Mouse (Mus musculus): ENCODE measurements at regions not wholly inside any gene's neighbourhood (a gene's known extent, or its start where the extent isn't known, plus 50 kb on each side); places are given as distances from the start of the nearest gene placed in this dataset.
A peak's percentile ranks its signal among the peaks of the same experiment; 100 is the strongest.

DNA sequence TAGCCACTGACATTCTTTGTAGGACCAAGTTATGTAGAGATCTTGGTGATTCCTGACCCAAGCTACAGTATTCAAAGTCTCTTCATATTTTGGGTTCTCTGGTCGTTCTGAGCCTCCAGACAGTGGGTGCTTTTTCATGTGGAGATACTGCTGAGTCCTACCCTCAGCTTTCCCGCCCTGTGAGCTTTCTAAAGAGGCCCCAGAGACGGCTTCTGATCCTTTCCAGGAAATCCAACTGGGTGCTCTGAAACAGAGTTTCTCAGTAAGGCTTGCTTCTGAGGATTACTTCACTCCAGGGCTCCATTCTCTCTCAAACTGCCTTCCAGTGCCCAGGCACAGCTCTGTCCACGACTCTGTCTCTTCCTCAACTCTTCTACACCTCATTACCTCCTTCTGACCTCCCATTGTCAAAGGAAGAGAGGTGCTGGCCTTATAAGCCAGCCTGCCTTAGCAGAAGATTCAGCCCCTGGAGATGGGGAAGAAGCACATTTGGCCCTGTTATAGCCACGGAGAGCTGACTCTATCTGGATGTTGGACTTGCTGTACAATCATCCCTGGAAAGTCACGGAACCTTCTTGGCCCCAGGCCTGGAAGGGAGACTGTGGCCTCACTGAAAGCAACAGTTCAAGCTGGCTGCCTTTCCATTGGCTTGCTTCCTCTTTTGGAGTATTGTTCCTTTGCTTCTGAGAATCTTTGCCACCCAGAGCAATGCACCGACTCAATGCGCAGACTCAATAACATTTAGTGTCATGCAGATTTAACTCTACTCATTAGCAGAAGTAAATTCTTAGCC lies 1306.9 kb upstream of the A1bg start:
- peak; percentile 97 for DNase-seq

GRCm38 (mm10) chr15:62229023-62229422 lies 1306.2 kb upstream of the A1bg start:
- peak; percentile 53 for DNase-seq

DNA sequence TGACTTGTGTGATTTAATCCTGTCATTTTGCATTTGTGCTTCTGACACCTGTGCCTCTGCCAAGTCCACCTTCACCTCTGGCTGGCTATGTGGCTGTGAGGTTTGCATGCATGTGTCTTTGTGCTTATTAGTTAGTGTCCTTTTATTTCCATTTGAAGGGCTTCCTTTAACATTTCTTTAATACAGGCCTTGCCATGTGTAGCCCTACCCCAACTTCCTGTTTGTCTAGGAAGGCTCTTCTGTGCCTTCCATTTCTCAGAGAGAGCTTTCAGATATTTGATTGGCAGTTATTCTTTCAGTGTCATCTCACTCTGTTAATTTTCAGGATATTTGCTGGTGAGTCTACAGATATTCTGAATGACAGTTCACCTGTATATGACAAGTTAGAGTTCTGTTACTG lies 1302.0 kb upstream of the A1bg start:
- DNase-seq = peak; percentile 86

DNA sequence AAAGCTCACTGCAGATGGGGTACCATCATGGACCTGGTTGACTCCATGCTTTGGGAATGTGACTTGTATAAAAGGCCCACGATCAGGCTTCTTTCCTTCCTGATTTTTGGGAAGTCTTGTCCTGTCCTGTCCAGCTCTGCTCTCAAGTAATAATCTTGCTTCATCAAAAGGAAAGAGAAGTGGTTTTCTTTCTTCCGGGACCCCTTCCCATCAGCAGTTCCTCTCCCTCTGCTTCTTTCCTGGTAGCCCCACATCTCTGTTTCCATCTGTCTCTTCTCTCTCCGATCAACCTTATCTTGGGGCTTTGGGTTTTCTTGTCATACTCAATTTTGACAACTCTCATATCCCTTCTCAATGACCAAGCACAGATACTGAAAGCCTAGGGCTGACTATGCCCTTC lies 1301.4 kb upstream of the A1bg start:
- DNase-seq = peak; percentile 67

DNA sequence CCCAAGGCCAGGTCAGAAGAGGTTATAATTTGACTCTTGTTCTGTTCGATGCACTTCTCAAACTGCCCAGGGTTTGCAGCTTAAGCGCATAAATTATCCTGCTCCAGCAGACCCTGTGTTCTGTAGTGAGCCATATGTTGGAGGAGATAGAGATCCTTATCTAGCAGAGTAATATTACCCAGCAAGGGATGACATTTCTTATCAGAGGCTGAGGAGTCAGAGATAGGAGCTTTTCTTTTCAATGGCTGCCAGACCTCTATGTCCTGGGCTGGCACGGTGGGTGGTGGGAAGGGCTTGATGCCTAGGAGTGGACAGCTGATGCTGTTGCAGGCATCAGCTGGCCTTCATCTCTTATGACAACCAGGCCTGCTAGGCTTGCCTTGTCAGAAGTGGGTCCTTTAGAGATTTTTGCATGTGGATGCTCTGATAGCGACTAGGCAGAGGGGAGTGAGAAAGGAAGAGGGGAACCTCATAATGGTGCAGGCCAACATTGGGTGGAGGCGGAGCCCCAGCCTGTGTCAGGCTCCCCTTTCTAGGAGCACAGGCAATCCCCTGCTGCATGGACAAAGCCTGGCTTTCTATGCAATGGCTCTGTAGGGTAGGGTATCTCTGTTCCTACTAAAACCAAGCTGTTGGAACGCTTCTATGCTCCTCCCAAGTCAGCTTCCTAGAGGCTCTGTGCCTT lies 1300.5 kb upstream of the A1bg start:
- peak; percentile 50 for DNase-seq

- peak; percentile 54 for DNase-seq
Observed at GRCm38 (mm10) chr15:62222731-62223130, 1299.9 kb upstream of the A1bg start.

DNA sequence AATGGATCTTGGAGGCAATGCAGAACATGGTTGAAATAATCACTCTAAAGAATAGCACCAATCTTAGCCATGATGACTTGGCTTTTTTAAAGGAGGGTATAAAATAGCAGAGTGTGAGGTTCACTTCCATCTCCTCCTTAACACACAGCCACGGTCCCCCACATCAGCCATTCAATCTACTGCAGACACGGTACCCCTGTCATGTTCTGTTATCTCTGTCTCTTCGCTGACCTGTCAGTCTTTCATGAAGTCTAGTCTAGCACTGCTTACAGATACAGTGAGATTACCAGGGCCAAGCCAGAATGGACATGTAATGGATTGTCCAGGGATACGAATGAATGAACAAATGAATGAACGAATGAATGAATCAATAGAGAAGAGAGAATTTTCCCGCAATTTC lies 1299.4 kb upstream of the A1bg start:
- DNase-seq = peak; percentile 41

DNA sequence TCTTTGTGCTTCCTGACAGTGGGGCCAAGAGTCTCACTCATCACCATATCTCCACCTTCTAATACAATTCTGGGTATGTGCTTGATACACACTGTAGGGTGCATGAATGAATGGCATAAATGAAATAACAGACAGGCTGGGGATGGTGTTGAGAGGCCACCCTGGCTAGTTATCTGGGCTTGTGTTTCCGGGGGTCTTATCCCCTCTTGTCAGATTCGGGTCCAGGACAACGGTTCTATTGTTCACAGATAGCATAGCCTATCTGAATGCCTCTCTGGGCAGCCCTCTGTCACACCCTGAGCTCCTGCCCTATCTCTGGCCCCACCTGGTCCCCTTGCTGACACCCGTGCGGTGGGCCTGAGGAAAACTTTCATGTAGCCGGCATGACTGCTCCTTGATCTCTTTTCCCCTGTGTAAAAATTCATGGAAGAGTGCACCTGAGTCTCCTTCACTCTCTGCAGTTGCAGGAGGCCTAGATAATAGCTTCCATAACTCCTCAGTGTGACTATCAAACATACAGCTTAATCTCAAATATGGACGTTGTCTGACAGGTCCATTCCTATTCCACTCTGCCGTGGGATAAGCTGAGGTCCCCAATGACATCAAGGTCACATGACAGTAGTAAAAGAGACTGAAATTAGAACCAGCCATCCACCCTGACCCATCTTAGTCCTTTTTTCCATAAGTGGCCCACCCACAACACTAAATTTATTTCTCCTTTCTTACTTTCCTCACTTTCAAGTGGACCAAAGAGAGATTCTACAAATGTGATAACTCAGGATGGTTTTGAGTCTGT lies 1298.4 kb upstream of the A1bg start:
- peak; percentile 64 for DNase-seq

DNA sequence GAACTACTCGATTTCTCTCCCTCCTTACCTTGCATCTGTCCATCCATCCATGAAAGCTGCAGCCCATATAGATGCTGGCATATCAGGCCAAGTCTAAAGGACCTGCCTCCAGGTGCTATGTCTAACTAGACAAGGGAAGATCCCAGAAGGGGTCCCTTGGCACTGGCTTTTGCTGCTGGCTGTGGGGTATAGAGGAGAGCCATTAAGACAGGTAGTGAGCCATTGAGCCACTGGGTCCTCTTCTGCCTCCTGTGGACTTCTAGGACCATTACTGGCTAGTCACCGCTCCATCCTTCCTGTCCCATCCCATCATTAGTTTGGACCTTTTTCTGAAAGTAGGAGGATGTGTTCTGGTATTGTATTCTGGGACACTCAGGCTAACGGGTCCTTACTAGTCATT lies 1297.8 kb upstream of the A1bg start:
- peak; percentile 71 for DNase-seq

DNA sequence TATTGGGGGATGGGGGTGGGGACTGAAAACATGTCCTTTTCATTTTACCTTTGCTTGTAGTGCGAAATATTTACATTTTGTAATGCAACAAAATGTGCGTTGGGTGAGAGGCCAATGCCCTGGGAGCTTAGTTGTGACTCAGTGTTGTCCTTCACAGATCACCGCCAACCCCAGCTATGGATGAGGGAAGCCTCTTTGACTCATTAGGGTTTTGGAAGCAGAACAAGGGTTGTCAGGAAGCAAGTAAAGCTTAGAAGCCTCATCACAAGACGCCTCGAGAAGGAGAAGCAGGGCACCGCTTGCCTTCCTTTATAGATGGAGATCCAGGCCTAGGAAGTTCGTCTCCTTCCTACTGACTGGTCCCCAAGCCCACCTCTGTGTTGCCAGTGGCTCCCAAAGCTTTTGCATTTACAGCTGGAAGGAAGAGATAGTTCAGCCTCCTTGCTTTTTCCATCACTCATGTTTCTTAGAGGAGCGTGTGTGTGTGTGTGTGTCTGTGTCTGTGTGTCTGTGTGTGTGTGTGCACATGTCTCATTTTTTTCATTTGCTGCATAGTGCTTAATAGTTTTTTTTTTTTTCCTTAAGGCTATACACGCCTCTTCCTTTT lies 1297.2 kb upstream of the A1bg start:
- DNase-seq = peak; percentile 61

- DNase-seq = peak; percentile 93
Observed at GRCm38 (mm10) chr15:62218346-62219080, 1295.7 kb upstream of the A1bg start.

DNA sequence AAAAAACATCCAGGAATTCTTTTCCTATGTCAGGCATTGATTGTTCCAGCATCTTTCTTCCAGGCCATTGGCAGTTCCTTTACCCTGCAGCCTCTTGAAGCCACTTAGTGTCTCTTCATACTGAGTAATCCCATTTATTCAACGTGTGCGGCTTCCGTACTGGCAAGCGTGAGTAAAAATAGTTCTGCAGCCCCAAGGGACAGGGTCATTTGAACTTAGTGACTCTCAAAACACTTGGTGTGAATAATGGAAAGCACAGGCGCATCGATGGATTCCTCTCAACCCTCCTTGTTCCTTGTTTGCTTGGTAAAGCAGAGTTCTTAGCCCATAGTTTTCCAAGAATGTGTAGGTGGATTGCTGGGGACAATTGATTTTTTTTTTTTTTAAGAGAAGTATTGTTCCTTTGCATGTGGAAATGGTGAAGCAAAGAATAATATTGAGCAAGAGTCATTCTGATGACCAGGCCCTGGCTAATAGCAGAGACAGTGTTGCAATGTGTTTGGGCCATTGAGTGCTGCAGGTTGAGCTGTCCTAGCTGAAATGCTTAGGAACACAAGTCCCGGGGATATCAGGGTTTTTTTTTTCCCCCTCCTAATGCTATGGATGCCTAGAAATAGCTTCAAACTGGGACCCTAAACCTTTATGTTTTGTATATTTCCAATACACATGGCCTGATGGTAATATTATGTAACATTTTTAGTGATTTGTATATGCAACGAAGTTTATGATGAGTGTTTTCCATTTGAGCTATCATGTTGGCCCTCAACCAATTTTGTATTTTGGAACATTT lies 1294.1 kb upstream of the A1bg start:
- DNase-seq = peak; percentile 96

DNA sequence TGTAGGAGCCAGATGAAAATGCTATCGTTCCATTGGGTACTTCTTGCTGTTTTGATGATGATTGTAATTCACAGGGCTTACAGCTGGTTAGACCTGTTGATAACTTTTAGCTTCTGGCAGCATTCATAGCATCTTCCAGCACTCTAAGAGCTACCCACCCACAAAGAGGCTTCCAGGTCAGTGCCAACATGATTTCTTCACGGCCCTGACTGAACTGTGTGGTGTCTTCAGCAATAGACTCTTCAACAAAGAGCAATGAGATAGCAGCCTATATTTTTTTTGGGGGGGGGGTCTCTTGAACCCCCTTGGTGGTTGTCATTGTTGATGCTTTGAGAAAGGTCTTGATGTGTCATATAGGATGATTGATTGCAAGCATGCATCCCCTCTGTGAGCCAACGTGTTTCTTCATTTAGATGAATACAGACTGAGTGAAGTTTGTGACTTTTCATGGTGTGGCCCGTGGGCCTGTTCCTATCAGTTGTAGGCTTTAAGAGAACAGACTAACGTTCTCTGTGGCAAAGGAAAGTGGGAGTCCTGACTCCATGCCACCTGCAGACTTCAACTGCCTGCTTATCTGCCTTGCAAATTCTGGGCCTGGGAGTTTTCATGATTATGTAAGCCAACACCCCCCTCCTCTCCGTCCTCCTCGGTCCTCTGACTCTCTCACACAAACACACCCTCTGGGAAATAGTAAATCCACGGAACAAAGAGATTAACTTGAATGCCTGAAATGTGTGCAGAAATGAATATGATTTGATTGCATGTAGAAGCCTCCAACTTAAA lies 1293.0 kb upstream of the A1bg start:
- no peak for DNase-seq

DNA sequence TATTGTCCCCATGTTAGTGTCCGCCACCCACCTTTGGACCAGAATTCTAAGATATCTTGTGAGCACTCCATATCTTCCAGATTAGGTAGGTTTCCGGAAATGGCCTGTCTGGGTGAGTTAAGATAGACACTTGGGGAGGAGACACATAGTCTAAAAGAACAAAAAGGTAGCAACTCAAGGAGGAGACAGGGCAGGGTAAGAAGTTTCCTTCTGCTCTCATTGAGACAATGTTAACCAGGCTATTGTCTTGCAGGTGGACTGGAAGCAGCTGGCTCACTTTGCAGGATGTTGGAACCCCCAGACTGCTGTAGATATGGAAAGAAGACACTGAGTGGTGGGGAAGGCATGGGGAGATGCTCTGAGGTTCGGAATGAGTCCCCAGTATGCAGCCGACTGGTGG lies 1291.5 kb upstream of the A1bg start:
- no peak for DNase-seq

DNA sequence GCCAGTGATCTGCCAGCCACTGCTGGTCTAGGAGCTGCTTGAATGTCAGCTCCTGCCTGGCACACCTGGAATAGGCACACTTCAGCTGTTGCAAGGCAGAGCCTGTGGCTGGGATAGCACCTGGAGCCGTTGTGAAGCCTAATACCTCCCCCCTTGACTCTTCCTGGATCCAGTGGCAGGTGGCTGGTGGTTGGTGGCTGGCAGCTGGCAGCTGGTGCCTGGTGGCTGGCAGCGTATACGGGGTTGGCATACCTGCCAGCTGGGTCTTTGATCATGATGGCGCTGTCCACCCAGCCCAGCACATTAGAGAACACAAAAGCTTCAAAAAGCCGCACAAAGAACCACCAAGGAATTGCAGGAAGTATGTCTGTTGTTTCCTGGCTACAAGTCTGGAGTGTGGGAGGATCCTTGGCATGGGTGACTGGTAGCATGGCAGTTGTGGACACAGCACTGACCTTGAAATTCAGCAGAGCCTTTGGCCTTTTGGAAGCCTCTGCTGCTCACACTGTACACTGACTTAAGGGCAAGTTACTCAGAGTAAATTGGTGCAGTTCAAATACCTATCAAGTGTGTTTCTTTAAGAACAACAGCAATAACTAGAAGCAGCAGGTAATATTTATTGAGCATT lies 1289.6 kb upstream of the A1bg start:
- DNase-seq = peak; percentile 93

DNA sequence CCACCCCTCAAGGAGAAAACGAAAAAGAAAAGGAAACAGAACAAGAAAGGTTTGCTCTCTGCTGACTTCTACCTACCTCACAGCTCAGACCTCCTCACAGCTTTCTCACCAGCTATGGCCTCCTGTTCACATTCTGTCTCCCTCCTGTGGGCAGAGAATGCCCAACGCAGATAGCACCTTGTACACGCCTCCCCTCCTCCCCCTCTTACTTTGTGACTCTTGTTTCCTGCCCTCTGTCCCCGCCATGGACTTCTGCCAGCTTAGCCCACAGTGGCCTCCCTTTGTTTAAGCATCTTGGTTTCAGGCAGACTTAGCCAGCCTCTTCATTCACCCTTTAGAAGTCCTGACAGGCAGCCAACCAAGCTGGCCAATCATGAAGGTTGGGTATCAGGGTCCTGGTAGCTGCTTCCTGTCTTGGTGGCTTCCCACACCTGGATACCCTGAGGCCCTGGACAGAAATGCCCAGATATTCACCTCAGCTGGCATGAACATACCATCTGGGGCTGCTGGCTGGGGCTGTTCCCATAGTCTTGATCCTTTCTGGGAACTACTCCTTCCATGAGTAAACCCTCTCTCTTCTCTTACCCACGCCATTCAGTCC lies 1287.2 kb upstream of the A1bg start:
- peak; percentile 85 for DNase-seq

DNA sequence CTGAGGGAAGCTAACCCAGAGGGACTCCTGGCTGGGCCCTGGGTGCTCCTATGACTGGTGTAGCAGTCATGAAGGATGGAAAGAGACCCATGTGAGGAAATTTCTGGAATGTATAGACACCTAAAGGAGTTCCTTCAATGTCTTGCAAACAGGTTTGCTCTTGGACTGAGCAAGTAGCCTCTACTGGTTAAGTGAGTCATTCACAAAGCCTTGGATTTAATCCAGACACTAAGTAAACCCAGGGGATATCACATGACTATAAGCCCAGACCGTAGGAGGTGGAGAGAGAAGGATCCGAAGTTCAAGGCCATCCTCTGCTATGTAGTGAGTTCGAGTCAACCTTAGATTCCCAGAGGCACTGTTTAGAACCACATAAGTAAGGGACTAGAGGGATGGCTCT lies 1286.5 kb upstream of the A1bg start:
- DNase-seq = peak; percentile 48

GRCm38 (mm10) chr15:62206502-62206902 lies 1283.7 kb upstream of the A1bg start:
- peak; percentile 90 for DNase-seq

- peak; percentile 88 for DNase-seq
Observed at GRCm38 (mm10) chr15:62203951-62204905, 1281.4 kb upstream of the A1bg start.
